Mouse (Mus musculus): ENCODE measurements around the gene Rel. TPM values are rescaled to one million over a fixed set of nuclear protein-coding genes. Genes with fewer than 3 reads are reported as not detected.

The Rel gene
- polyA plus RNA-seq, 1 experiment, result 1.8 TPM

Other genes starting within 250 kb of the Rel start
- not detected in 2 replicates for gene 1700093K21Rik, start 249.8 kb downstream of the Rel start, polyA plus RNA-seq (2012; ENCODE audit: insufficient read depth, insufficient read length, missing spikeins)
- 16.5 and 20.5 TPM in 2 replicates for gene 0610010F05Rik, start 137.3 kb downstream of the Rel start, polyA plus RNA-seq (2012; ENCODE audit: insufficient read depth, insufficient read length, missing spikeins)
- 22.4 and 28.6 TPM in 2 replicates for gene Pus10, start 105.3 kb downstream of the Rel start, polyA plus RNA-seq (2012; ENCODE audit: insufficient read depth, insufficient read length, missing spikeins)
- gene Pex13, start 105.0 kb downstream of the Rel start, polyA plus RNA-seq (2012; ENCODE audit: insufficient read depth, insufficient read length, missing spikeins), result 137 and 149 TPM in 2 replicates
- gene Papolg, start 124.3 kb upstream of the Rel start, polyA plus RNA-seq (2012; ENCODE audit: insufficient read depth, insufficient read length, missing spikeins), result 3.8 and 5.3 TPM in 2 replicates